In the genomic region with DNA sequence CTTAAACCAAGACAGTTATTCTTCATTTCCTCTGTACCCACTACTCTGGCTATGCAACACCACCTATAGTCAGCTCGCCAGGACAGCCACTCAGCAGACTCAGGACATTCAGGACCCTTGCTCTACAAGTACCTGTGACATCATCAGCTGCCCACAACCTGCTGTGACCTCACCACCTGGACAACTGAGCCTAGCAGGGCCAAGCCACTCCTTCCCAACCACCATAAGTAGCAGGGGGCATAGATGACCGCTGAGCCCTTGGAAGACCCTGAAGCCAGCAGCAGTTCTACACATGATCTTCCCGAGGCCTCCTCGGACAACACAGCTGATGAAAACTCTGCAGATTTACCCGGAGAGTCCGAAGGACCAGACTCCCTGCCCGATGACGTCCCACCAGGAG, we compare ENCODE assay signal across 19 mouse cellular contexts. TPM values are rescaled to one million over a fixed set of nuclear protein-coding genes. Genes with fewer than 3 reads are reported as not detected.
DNase-seq lines count a peak whose midpoint lies in the region; ATAC-seq and TF ChIP-seq lines count a peak whose summit lies in the region.
"Had no signal": no experiment of that assay in that cellular context is flagged by ENCODE, and none has a peak within 500 bp of the region (broad histone marks: within the 10 kb centered on the region; RNA-seq: fewer than 3 reads in every experiment).

A gene (minus strand): TSS at position 101 of the 400 bp plus-strand sequence.
A gene (plus strand): TSS at position 202 of the 400 bp plus-strand sequence.

- H3K27ac ChIP-seq in forebrain, embryonic 11.5 days (ENCODE audit: low read depth, low read length), result peak within 1 kb of the TSS; percentile 57
- no peak within 1 kb of the TSS for H3K27ac ChIP-seq in forebrain, embryonic 14.5 days (ENCODE audit: low read depth, low read length)
- peak within 1 kb of the TSS; percentile 80 for H3K27ac ChIP-seq in neural tube, embryonic 11.5 days (ENCODE audit: low read depth, low read length)
- H3K27ac ChIP-seq in neural tube, embryonic 15.5 days (replicated peaks), result no peak within 1 kb of the TSS
- H3K27ac ChIP-seq in hindbrain, postnatal 0 days, result peak within 1 kb of the TSS; percentile 48; the same call in 1 of the 2 replicates
- peak within 1 kb of the TSS; percentile 71 for H3K27ac ChIP-seq in neural tube, embryonic 13.5 days (replicated peaks)
- H3K27ac ChIP-seq: intestine, embryonic 15.5 days; lung, embryonic 15.5 days; stomach, embryonic 15.5 days had no signal

- no peak within 1 kb of the TSS for H3K4me3 ChIP-seq in forebrain, embryonic 11.5 days (ENCODE audit: low read depth, low read length)
- no peak within 1 kb of the TSS for H3K4me3 ChIP-seq in forebrain, embryonic 14.5 days (ENCODE audit: low read depth, low read length)
- H3K4me3 ChIP-seq in neural tube, embryonic 11.5 days (ENCODE audit: low read depth, low read length), result no peak within 1 kb of the TSS
- H3K4me3 ChIP-seq in neural tube, embryonic 15.5 days (replicated peaks), result no peak within 1 kb of the TSS
- H3K4me3 ChIP-seq in hindbrain, postnatal 0 days (ENCODE audit: low read length), result no peak within 1 kb of the TSS
- H3K4me3 ChIP-seq in neural tube, embryonic 13.5 days, result no peak within 1 kb of the TSS
- H3K4me3 ChIP-seq: intestine, embryonic 15.5 days; lung, embryonic 15.5 days; stomach, embryonic 15.5 days had no signal

- no peaks in the 10 kb centered on the region for H3K36me3 ChIP-seq in forebrain, embryonic 11.5 days (ENCODE audit: control insufficient read depth, insufficient read depth, low read length)
- H3K36me3 ChIP-seq in forebrain, embryonic 14.5 days (ENCODE audit: control insufficient read depth, insufficient read depth, low read length), result no peaks in the 10 kb centered on the region
- H3K36me3 ChIP-seq in neural tube, embryonic 11.5 days (ENCODE audit: control insufficient read depth, insufficient read depth, low read length), result no peaks in the 10 kb centered on the region
- no peaks in the 10 kb centered on the region for H3K36me3 ChIP-seq in neural tube, embryonic 15.5 days
- H3K36me3 ChIP-seq in hindbrain, postnatal 0 days (ENCODE audit: insufficient read depth, low read length), result no peaks in the 10 kb centered on the region
- H3K36me3 ChIP-seq in neural tube, embryonic 13.5 days, result no peaks in the 10 kb centered on the region
- H3K36me3 ChIP-seq: intestine, embryonic 15.5 days; lung, embryonic 15.5 days; stomach, embryonic 15.5 days had no signal

- H3K27me3 ChIP-seq in forebrain, embryonic 11.5 days (ENCODE audit: control insufficient read depth, insufficient read depth, low read length), result no peaks in the 10 kb centered on the region
- no peaks in the 10 kb centered on the region for H3K27me3 ChIP-seq in forebrain, embryonic 14.5 days (replicated peaks; ENCODE audit: control insufficient read depth, insufficient read depth, low read length)
- no peaks in the 10 kb centered on the region for H3K27me3 ChIP-seq in neural tube, embryonic 11.5 days (ENCODE audit: control insufficient read depth, insufficient read depth, low read length)
- no peaks in the 10 kb centered on the region for H3K27me3 ChIP-seq in neural tube, embryonic 15.5 days (replicated peaks)
- no peaks in the 10 kb centered on the region for H3K27me3 ChIP-seq in hindbrain, postnatal 0 days (ENCODE audit: insufficient read depth, low read length)
- H3K27me3 ChIP-seq in neural tube, embryonic 13.5 days, result no peaks in the 10 kb centered on the region
- H3K27me3 ChIP-seq: intestine, embryonic 15.5 days; lung, embryonic 15.5 days; stomach, embryonic 15.5 days had no signal

- peak within 1 kb of the TSS; percentile 12; the same call in 1 of the 2 replicates for H3K4me2 ChIP-seq in forebrain, embryonic 11.5 days (ENCODE audit: low read depth, low read length, severe bottlenecking)
- H3K4me2 ChIP-seq in forebrain, embryonic 14.5 days (ENCODE audit: low read length), result no peak within 1 kb of the TSS
- H3K4me2 ChIP-seq in neural tube, embryonic 11.5 days (ENCODE audit: low read depth), result peak within 1 kb of the TSS; percentile 9; the same call in 1 of the 2 replicates
- no peak within 1 kb of the TSS for H3K4me2 ChIP-seq in neural tube, embryonic 15.5 days
- H3K4me2 ChIP-seq in hindbrain, postnatal 0 days (ENCODE audit: low read depth, low read length), result no peak within 1 kb of the TSS
- H3K4me2 ChIP-seq in neural tube, embryonic 13.5 days, result no peak within 1 kb of the TSS
- H3K4me2 ChIP-seq: intestine, embryonic 15.5 days; lung, embryonic 15.5 days; stomach, embryonic 15.5 days had no signal

- no peak for DNase-seq in forebrain, embryonic 11.5 days (ENCODE audit: low spot score)
- DNase-seq in forebrain, embryonic 14.5 days (ENCODE audit: low spot score), result no peak
- no peak for DNase-seq in neural tube, embryonic 11.5 days (ENCODE audit: low spot score)
- no peak for DNase-seq in hindbrain, postnatal 0 days (ENCODE audit: low spot score)
- DNase-seq: adrenal gland, postnatal 25 days; kidney, postnatal 10 days had no signal

- 92% methylated on average over 8 of the region's 8 CpGs for WGBS in forebrain, embryonic 11.5 days
- WGBS in forebrain, embryonic 14.5 days, result 95% methylated on average over 8 of the region's 8 CpGs
- 94% methylated on average over 8 of the region's 8 CpGs for WGBS in neural tube, embryonic 11.5 days
- WGBS in neural tube, embryonic 15.5 days, result 96% methylated on average over 8 of the region's 8 CpGs
- 93% methylated on average over 8 of the region's 8 CpGs for WGBS in hindbrain, postnatal 0 days
- 94% methylated on average over 8 of the region's 8 CpGs for WGBS in neural tube, embryonic 13.5 days

- H3K9ac ChIP-seq in forebrain, embryonic 11.5 days (ENCODE audit: low read length), result peak within 1 kb of the TSS; percentile 2
- no peak within 1 kb of the TSS for H3K9ac ChIP-seq in forebrain, embryonic 14.5 days (ENCODE audit: low read length)
- peak within 1 kb of the TSS; percentile 39 for H3K9ac ChIP-seq in neural tube, embryonic 11.5 days (ENCODE audit: low read length)
- no peak within 1 kb of the TSS for H3K9ac ChIP-seq in neural tube, embryonic 15.5 days (replicated peaks)
- H3K9ac ChIP-seq in hindbrain, postnatal 0 days (replicated peaks; ENCODE audit: low read length), result no peak within 1 kb of the TSS
- H3K9ac ChIP-seq in neural tube, embryonic 13.5 days, result 0 out of 2 replicates have a peak within 1 kb of the TSS, but pooled peaks have one; percentile 34
- H3K9ac ChIP-seq: intestine, embryonic 15.5 days; lung, embryonic 15.5 days; stomach, embryonic 15.5 days had no signal

- ATAC-seq in forebrain, embryonic 11.5 days (replicated peaks; ENCODE audit: low FRiP score), result no peak
- ATAC-seq in forebrain, embryonic 14.5 days, result no peak
- ATAC-seq in neural tube, embryonic 11.5 days (ENCODE audit: insufficient read depth, low FRiP score, low TSS enrichment), result no peak
- ATAC-seq in neural tube, embryonic 15.5 days (ENCODE audit: low FRiP score), result no peak
- ATAC-seq in hindbrain, postnatal 0 days, result no peak
- no peak for ATAC-seq in neural tube, embryonic 13.5 days (ENCODE audit: low read depth)
- no peak for ATAC-seq in frontal cortex, adult (ENCODE audit: low TSS enrichment)
- ATAC-seq in cerebellum, adult (ENCODE audit: insufficient number of reproducible peaks, low FRiP score, low TSS enrichment), result no peak
- ATAC-seq: intestine, embryonic 15.5 days had no signal

- TF ChIP-seq CTCF in hindbrain, postnatal 0 days (IDR thresholded peaks at IDR 0.05; ENCODE audit: low read depth), result no peak

- H3K4me1 ChIP-seq in forebrain, embryonic 11.5 days (replicated peaks; ENCODE audit: control insufficient read depth, insufficient read depth, low read length), result peaks cover 7% of the 10 kb centered on the region
- H3K4me1 ChIP-seq in forebrain, embryonic 14.5 days (ENCODE audit: control insufficient read depth, insufficient read depth, low read length), result peaks cover 3% of the 10 kb centered on the region; the same call in 1 of the 2 replicates
- H3K4me1 ChIP-seq in neural tube, embryonic 11.5 days (ENCODE audit: control insufficient read depth, insufficient read depth, low read length), result peaks cover 7% of the 10 kb centered on the region
- peaks cover 11% of the 10 kb centered on the region for H3K4me1 ChIP-seq in neural tube, embryonic 15.5 days
- H3K4me1 ChIP-seq in hindbrain, postnatal 0 days (ENCODE audit: insufficient read depth, low read length), result peaks cover 5% of the 10 kb centered on the region
- peaks cover 18% of the 10 kb centered on the region for H3K4me1 ChIP-seq in neural tube, embryonic 13.5 days (replicated peaks)
- H3K4me1 ChIP-seq: lung, embryonic 15.5 days; stomach, embryonic 15.5 days had no signal

- no peaks in the 10 kb centered on the region for H3K9me3 ChIP-seq in forebrain, embryonic 11.5 days (ENCODE audit: control insufficient read depth, low read length)
- no peaks in the 10 kb centered on the region for H3K9me3 ChIP-seq in forebrain, embryonic 14.5 days (replicated peaks; ENCODE audit: control insufficient read depth, low read length)
- no peaks in the 10 kb centered on the region for H3K9me3 ChIP-seq in neural tube, embryonic 11.5 days (ENCODE audit: control insufficient read depth, low read length)
- H3K9me3 ChIP-seq in neural tube, embryonic 15.5 days (replicated peaks), result no peaks in the 10 kb centered on the region
- H3K9me3 ChIP-seq in hindbrain, postnatal 0 days (ENCODE audit: low read length), result no peaks in the 10 kb centered on the region
- no peaks in the 10 kb centered on the region for H3K9me3 ChIP-seq in neural tube, embryonic 13.5 days
- H3K9me3 ChIP-seq: intestine, embryonic 15.5 days; lung, embryonic 15.5 days; stomach, embryonic 15.5 days had no signal

RNA-seq across cellular contexts. Expression of the first gene that starts in this region (rescaled TPM):
- 0.72 TPM in 1 of 2 replicates, not detected in the other for polyA plus RNA-seq in forebrain, embryonic 11.5 days (2014; fragmentation: Nextera tagmentation; extraction: Ambion mirVana)
- polyA plus RNA-seq in forebrain, embryonic 14.5 days (2014; fragmentation: Nextera tagmentation; extraction: Ambion mirVana), result not detected in 2 replicates
- polyA plus RNA-seq in neural tube, embryonic 11.5 days (2014; fragmentation: Nextera tagmentation; extraction: Ambion mirVana), result 0.35 TPM in 1 of 2 replicates, not detected in the other
- polyA plus RNA-seq in neural tube, embryonic 15.5 days (2015; fragmentation: Nextera tagmentation; extraction: Ambion mirVana), result 0.13 TPM in 1 of 2 replicates, not detected in the other
- 0.16 TPM in 1 of 2 replicates, not detected in the other for total RNA-seq in hindbrain, postnatal 0 days (2014; rRNA removed)
- polyA plus RNA-seq in hindbrain, postnatal 0 days (2015; fragmentation: Nextera tagmentation; extraction: Ambion mirVana), result 0.16 and 0.24 TPM in 2 replicates
- polyA plus RNA-seq in neural tube, embryonic 13.5 days (2015; fragmentation: Nextera tagmentation; extraction: Ambion mirVana), result 0.49 TPM in 1 of 2 replicates, not detected in the other
- total RNA-seq: adrenal gland, postnatal 25 days; gastrocnemius, adult 8-10 months; layer of hippocampus, postnatal 10 days; monocyte, adult 5-6 weeks had no signal
- polyA plus RNA-seq: heart, embryonic 16.5 days; limb, embryonic 14.5 days; stomach, embryonic 15.5 days had no signal

RNA-seq across cellular contexts. Expression of the second gene that starts in this region (rescaled TPM):
- not detected in 2 replicates for polyA plus RNA-seq in forebrain, embryonic 11.5 days (2014; fragmentation: Nextera tagmentation; extraction: Ambion mirVana)
- not detected in 2 replicates for polyA plus RNA-seq in forebrain, embryonic 14.5 days (2014; fragmentation: Nextera tagmentation; extraction: Ambion mirVana)
- not detected in 2 replicates for polyA plus RNA-seq in neural tube, embryonic 11.5 days (2014; fragmentation: Nextera tagmentation; extraction: Ambion mirVana)
- not detected in 2 replicates for polyA plus RNA-seq in neural tube, embryonic 15.5 days (2015; fragmentation: Nextera tagmentation; extraction: Ambion mirVana)
- not detected in 2 replicates for total RNA-seq in hindbrain, postnatal 0 days (2014; rRNA removed)
- polyA plus RNA-seq in hindbrain, postnatal 0 days (2015; fragmentation: Nextera tagmentation; extraction: Ambion mirVana), result not detected in 2 replicates
- polyA plus RNA-seq in neural tube, embryonic 13.5 days (2015; fragmentation: Nextera tagmentation; extraction: Ambion mirVana), result not detected in 2 replicates
- total RNA-seq: adrenal gland, postnatal 25 days; gastrocnemius, adult 8-10 months; layer of hippocampus, postnatal 10 days; monocyte, adult 5-6 weeks had no signal
- polyA plus RNA-seq: heart, embryonic 16.5 days; intestine, embryonic 15.5 days; limb, embryonic 14.5 days; lung, embryonic 15.5 days; small intestine, adult 2 months; stomach, embryonic 15.5 days had no signal

Comparison
In these comparisons a context has a peak if more than half of its experiments do, and no peak if none do; other contexts are left out.
1. H3K27ac ChIP-seq: peak in forebrain, embryonic 11.5 days (single experiment), neural tube, embryonic 11.5 days (single experiment), hindbrain, postnatal 0 days (single experiment) and neural tube, embryonic 13.5 days (single experiment); none in forebrain, embryonic 14.5 days (single experiment) and neural tube, embryonic 15.5 days (single experiment).
2. H3K4me2 ChIP-seq: peak in forebrain, embryonic 11.5 days (single experiment) and neural tube, embryonic 11.5 days (single experiment); none in forebrain, embryonic 14.5 days (single experiment), neural tube, embryonic 15.5 days (single experiment), hindbrain, postnatal 0 days (single experiment) and neural tube, embryonic 13.5 days (single experiment).
3. H3K9ac ChIP-seq: peak in forebrain, embryonic 11.5 days (single experiment), neural tube, embryonic 11.5 days (single experiment) and neural tube, embryonic 13.5 days (single experiment); none in forebrain, embryonic 14.5 days (single experiment), neural tube, embryonic 15.5 days (single experiment) and hindbrain, postnatal 0 days (single experiment).